Mouse (Mus musculus) CH12.LX (cell line): Measurements from ENCODE around the gene Gm49388.
A peak's percentile ranks its signal among the peaks of the same experiment; 100 is the strongest.

ENCODE experiments used
- BHLHE40 ChIP-seq: IDR thresholded peaks from 2 replicates; pipeline ENCODE4 v1.6.1; 2011; ENCODE audit warnings: mild to moderate bottlenecking, low read depth, low read length, improper control_type of control experiment
- GABPA ChIP-seq: IDR thresholded peaks from 2 replicates; pipeline ENCODE4 v1.6.1; 2012; ENCODE audit warnings: low read depth, low read length, improper control_type of control experiment, inconsistent platforms; ENCODE audit not compliant: insufficient replicate concordance
- KAT2A ChIP-seq: IDR thresholded peaks from 2 replicates; pipeline ENCODE4 v1.6.1; 2012; ENCODE audit warnings: low read length, improper control_type of control experiment, inconsistent platforms; ENCODE audit not compliant: insufficient replicate concordance
- NRF1 ChIP-seq: IDR thresholded peaks from 2 replicates; pipeline ENCODE4 v1.6.1; 2014; ENCODE audit warnings: low read depth, mild to moderate bottlenecking, inconsistent platforms, low read length, improper control_type of control experiment, moderate library complexity
- POLR2A ChIP-seq: IDR thresholded peaks from 2 replicates; pipeline ENCODE4 v1.6.1; 2011; ENCODE audit warnings: low read depth, mild to moderate bottlenecking, improper control_type of control experiment, low read length
- TCF12 ChIP-seq: IDR thresholded peaks from 2 replicates; pipeline ENCODE4 v1.6.1; 2014; ENCODE audit warnings: low read depth, mild to moderate bottlenecking, inconsistent platforms, low read length, improper control_type of control experiment

DNA sequence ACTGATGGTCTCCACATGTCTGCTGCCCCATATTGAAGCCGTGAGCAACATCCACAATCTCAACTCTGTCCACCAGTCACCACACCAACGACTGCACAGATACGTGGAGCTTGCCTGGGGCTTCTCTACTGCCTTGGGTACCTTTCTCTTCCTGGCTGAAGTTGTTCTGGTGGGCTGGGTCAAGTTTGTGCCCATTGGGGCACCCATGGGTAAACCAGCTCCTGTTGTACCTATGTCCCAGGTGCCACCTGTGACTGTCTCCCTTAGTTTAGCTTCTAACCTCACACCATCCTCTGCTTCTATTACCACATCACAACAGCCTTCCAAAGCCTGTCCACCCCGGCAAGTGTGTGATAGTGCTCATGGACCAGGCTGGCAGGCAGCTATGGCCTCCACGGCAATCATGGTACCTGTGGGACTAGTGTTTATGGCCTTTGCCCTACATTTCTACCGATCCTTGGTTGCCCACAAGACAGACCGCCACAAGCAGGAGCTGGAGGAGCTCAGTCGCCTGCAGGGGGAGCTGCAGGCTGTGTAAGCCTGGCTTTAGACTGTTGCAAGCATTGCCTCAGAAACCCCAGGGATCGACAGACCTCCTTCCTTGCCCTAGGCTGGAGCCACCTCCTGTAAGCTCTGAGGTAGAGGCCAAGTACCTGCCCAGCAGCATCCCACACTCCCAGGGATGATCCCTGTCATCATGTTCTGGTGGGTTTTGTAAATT, 11.6 kb upstream of the Gm49388 start:
- TF ChIP-seq BHLHE40 (no peak), TCF12 (peak; percentile 6; the same call in 1 of the 2 replicates), NRF1 (no peak), KAT2A (no peak), POLR2A (no peak), GABPA (no peak)
